Mouse (Mus musculus): ENCODE data around the gene Tbx22. TPM values are rescaled to one million over a fixed set of nuclear protein-coding genes. Genes with fewer than 3 reads are reported as not detected.

The Tbx22 gene
- 2.5 and 3.7 TPM in 2 replicates for polyA plus RNA-seq (2012; rRNA removed)

DNA sequence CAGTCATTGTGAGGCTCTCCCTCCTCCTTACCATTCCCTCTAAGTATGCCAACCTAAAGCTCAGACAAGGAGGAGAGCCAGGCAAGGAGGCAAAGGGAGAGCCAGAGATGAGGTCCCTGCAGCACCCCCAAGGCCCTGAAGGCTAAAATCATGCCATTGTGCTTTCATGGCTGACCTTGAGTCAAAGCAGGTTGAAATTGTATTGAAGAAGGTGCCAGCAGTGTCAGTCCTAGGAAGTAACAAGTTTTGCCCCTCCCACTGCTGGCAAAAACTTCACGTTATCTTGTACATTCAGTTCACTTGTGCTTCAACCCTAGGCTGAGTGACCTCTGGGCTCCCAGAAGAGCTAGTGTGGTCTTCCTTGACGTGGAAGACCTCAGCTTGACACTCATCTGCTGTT, at the start of gene Tbx22:
Gene Tbx22 (plus strand): TSS at position 301 of the 400 bp plus-strand sequence.
- no peak for DNase-seq (ENCODE audit: low read depth)

DNA sequence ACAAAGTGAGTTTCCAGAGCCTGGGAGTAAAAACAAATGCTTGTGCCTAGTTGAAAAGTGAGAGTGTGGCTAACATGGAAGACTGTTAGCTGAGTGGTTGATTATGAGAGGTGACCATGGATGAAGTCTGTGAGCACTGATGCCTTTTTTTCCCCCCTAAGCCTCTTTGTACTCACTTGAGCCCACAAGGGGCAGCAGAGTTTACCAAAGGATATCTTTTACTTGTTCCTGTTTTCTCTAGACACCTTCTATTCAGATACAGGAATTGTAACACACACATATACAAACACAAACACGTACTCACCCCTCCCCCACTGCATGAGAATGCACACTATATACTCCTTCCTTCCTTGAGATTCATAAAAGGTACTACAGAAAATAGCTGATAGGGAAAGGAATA, 913 bp downstream of the Tbx22 start:
- DNase-seq (ENCODE audit: low read depth): no peak

- no peak for DNase-seq (ENCODE audit: low read depth)
Measured at GRCm38 (mm10) chrX:107679203-107679602, 11.4 kb downstream of the Tbx22 start.

- DNase-seq (ENCODE audit: low read depth): no peak
Measured at GRCm38 (mm10) chrX:107708584-107708983, 40.8 kb downstream of the Tbx22 start.

DNA sequence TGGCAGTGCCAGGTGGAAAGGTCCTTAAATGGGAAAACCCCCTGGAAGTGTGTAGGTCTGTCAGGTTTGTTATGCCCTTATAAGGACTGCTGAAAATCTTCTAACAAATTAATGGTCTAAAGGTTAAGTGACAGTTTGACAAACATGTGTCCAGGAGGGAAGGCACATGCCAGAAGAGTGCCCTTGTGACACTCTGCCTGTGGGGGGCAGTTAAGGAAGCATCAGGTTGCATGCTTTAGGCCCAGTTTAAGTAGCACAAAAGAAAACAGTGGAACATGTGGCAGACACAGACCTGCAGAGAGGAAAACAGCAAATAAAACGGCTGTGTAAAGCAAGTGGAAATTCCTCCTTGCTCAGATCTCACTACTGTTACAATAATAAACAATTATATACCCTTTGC, 55.8 kb downstream of the Tbx22 start:
- DNase-seq (ENCODE audit: low read depth): no peak

Other genes with a start within 250 kb of the Tbx22 start
- 0.47 and 0.86 TPM in 2 replicates for gene Tent5d, start 124.6 kb downstream of the Tbx22 start, polyA plus RNA-seq (2012; rRNA removed)
- 5.7 and 5.8 TPM in 2 replicates for gene 2610002M06Rik, start 148.4 kb downstream of the Tbx22 start, polyA plus RNA-seq (2012; rRNA removed)

All from gonadal fat pad, adult 2 months (tissue).